Mouse (Mus musculus) hindbrain, embryonic 11.5 days (tissue): ENCODE data around the gene Zfp867. TPM values are rescaled to one million over a fixed set of nuclear protein-coding genes. Genes with fewer than 3 reads are reported as not detected.

Source experiments
- ATAC-seq: fragments of 200-750 bp; cut with Nextera tagmentation; 2 replicates; pipeline ENCODE4 v1.8.0; 2017; ENCODE audit warnings: mild to moderate bottlenecking, moderate TSS enrichment, moderate library complexity; ENCODE audit not compliant: low FRiP score
- DNase-seq: peaks from one replicate; pipeline ENCODE4 v3.0.0-alpha.2; 2015; ENCODE audit warnings: low spot score
- H3K27ac ChIP-seq: fragments of 300-500 bp; sonication (generic); 2 replicates; pipeline ENCODE4 v1.5.1; 2014; ENCODE audit warnings: mild to moderate bottlenecking, low read depth, low read length
- H3K27me3 ChIP-seq: fragments of 300-500 bp; sonication (generic); 2 replicates; pipeline ENCODE4 v1.6.1; 2014; ENCODE audit warnings: mild to moderate bottlenecking, low read length, moderate library complexity, mixed read lengths; ENCODE audit not compliant: control insufficient read depth, insufficient read depth
- H3K36me3 ChIP-seq: fragments of 300-500 bp; sonication (generic); 2 replicates; pipeline ENCODE4 v1.6.1; 2014; ENCODE audit warnings: mild to moderate bottlenecking, low read length, moderate library complexity, mixed read lengths; ENCODE audit not compliant: control insufficient read depth, insufficient read depth
- H3K4me1 ChIP-seq: fragments of 300-500 bp; sonication (generic); replicated peaks from 2 replicates; pipeline ENCODE4 v1.6.1; 2014; ENCODE audit warnings: low read length, mixed read lengths; ENCODE audit not compliant: control insufficient read depth, insufficient read depth
- H3K4me2 ChIP-seq: fragments of 300-500 bp; sonication (generic); replicated peaks from 2 replicates; pipeline ENCODE4 v1.6.1; 2014; ENCODE audit warnings: mild to moderate bottlenecking, low read depth, low read length
- H3K4me3 ChIP-seq: fragments of 300-500 bp; sonication (generic); 2 replicates; pipeline ENCODE4 v1.5.1; 2014; ENCODE audit warnings: low read depth, low read length
- H3K9ac ChIP-seq: fragments of 300-500 bp; sonication (generic); 2 replicates; pipeline ENCODE4 v1.6.1; 2014; ENCODE audit warnings: low read depth, low read length
- H3K9me3 ChIP-seq: fragments of 300-500 bp; sonication (generic); 2 replicates; pipeline ENCODE4 v1.6.1; 2016; ENCODE audit warnings: low read length; ENCODE audit not compliant: control insufficient read depth
- WGBS: fragments of 180-500 bp; shearing (Covaris S2); extraction: QIAGEN DNeasy Blood & Tissue Kit; methylation state at CpG from one replicate; pipeline ENCODE4 v1.1.7; 2014; 5-methylcytosine and 5-hydroxymethylcytosine counted together
- polyA plus RNA-seq: library from polyadenylated mRNA; unstranded; fragments of >200 nt; fragmentation: Nextera tagmentation; extraction: Ambion mirVana; gene quantifications from 2 replicates; pipeline ENCODE4 v1.2.1, GENCODE M21; 2014

The Zfp867 gene
- polyA plus RNA-seq, 1 experiment from 2014 or later, result 12.0 TPM

- Histone ChIP-seq H3K9ac (peak overlapping the region; percentile 74), H3K27ac (no peak overlapping the region), H3K4me1 (peaks cover 4% of the 10 kb centered on the region; the same call in 1 of the 2 replicates), H3K4me3 (peak overlapping the region; percentile 86), H3K27me3 (no peaks in the 10 kb centered on the region), H3K9me3 (no peaks in the 10 kb centered on the region), H3K36me3 (0 out of 2 replicates have a peak, but pooled peaks cover under 1% of the 10 kb centered on the region), H3K4me2 (peak overlapping the region; percentile 96)
- no peak for DNase-seq
- WGBS, result 2% methylated on average over 38 of the region's 38 CpGs
- ATAC-seq, result peak; percentile 68; the same call in 1 of the 2 replicates
Measured at GRCm38 (mm10) chr11:59450230-59450771, 22.0 kb downstream of the Zfp867 start.

- Histone ChIP-seq H3K27ac (peak within 1 kb of the TSS; percentile 42; the same call in 1 of the 2 replicates), H3K9ac (peak within 1 kb of the TSS; percentile 74), H3K9me3 (no peaks in the 10 kb centered on the region), H3K36me3 (no peaks in the 10 kb centered on the region), H3K27me3 (no peaks in the 10 kb centered on the region), H3K4me3 (peak within 1 kb of the TSS; percentile 86), H3K4me2 (peak within 1 kb of the TSS; percentile 96), H3K4me1 (peaks cover 4% of the 10 kb centered on the region; the same call in 1 of the 2 replicates)
- DNase-seq (peak; percentile 92), ATAC-seq (peak; percentile 91)
- under 1% methylated on average over 36 of the region's 40 CpGs for WGBS
Measured at GRCm38 (mm10) chr11:59449741-59450229, 22.5 kb downstream of the Zfp867 start, which contains the start of gene Jmjd4. Jmjd4 (plus strand) TSS chr11:59450045.

- Histone ChIP-seq H3K9me3 (no peaks in the 10 kb centered on the region), H3K36me3 (no peaks in the 10 kb centered on the region), H3K9ac (no peak overlapping the region), H3K27ac (no peak overlapping the region), H3K27me3 (no peaks in the 10 kb centered on the region), H3K4me1 (no peaks in the 10 kb centered on the region), H3K4me2 (no peak overlapping the region), H3K4me3 (no peak overlapping the region)
- no peak for DNase-seq
- no peak for ATAC-seq
Measured at GRCm38 (mm10) chr11:59443102-59443501, 29.2 kb downstream of the Zfp867 start.

- no peak overlapping the region for H3K9ac ChIP-seq
- H3K36me3 ChIP-seq, result peaks cover 7% of the 10 kb centered on the region; the same call in 1 of the 2 replicates
- no peak overlapping the region for H3K27ac ChIP-seq
- DNase-seq, result no peak
- no peak overlapping the region for H3K4me2 ChIP-seq
- no peaks in the 10 kb centered on the region for H3K27me3 ChIP-seq
- no peaks in the 10 kb centered on the region for H3K9me3 ChIP-seq
- WGBS, result 95% methylated on average over 12 of the region's 12 CpGs
- no peaks in the 10 kb centered on the region for H3K4me1 ChIP-seq
- ATAC-seq, result no peak
- H3K4me3 ChIP-seq, result no peak overlapping the region
Measured at GRCm38 (mm10) chr11:59437954-59438353, 34.3 kb downstream of the Zfp867 start.

- no peak overlapping the region for H3K4me2 ChIP-seq
- ATAC-seq, result no peak
- 80% methylated on average over 3 of the region's 3 CpGs for WGBS
- H3K4me3 ChIP-seq, result no peak overlapping the region
- H3K4me1 ChIP-seq, result no peaks in the 10 kb centered on the region
- no peak overlapping the region for H3K9ac ChIP-seq
- H3K9me3 ChIP-seq, result no peaks in the 10 kb centered on the region
- H3K27ac ChIP-seq, result no peak overlapping the region
- H3K27me3 ChIP-seq, result no peaks in the 10 kb centered on the region
- peaks cover 6% of the 10 kb centered on the region; the same call in 1 of the 2 replicates for H3K36me3 ChIP-seq
- no peak for DNase-seq
Measured at GRCm38 (mm10) chr11:59432261-59432660, 40.0 kb downstream of the Zfp867 start.

DNA sequence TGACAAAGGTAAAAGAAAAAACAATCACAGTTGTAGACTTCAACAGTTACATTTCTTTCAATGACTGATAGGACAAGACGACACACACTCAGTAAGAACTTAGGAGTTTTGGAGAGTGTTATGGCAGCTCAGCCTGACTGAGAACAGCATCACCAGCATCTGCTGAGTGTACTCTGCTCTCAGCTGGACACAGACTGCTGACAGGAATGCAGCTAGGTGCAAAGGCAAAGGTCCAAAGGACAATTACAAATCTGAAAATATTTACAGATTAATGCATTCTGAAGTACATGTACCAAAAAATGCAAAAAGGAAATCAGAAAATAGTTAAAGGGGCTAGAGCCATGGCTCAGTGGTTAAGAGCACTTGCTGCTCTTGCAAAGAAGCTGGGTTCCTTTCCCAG, 42.3 kb downstream of the Zfp867 start:
- H3K4me3 ChIP-seq, result no peak overlapping the region
- no peak overlapping the region for H3K4me2 ChIP-seq
- H3K27ac ChIP-seq, result no peak overlapping the region
- no peaks in the 10 kb centered on the region for H3K27me3 ChIP-seq
- DNase-seq (no peak), ATAC-seq (no peak)
- 0 out of 2 replicates have a peak, but pooled peaks cover 3% of the 10 kb centered on the region for H3K36me3 ChIP-seq
- H3K9ac ChIP-seq, result no peak overlapping the region
- no peaks in the 10 kb centered on the region for H3K4me1 ChIP-seq
- 76% methylated on average over 1 of the region's 1 CpGs for WGBS
- H3K9me3 ChIP-seq, result no peaks in the 10 kb centered on the region

DNA sequence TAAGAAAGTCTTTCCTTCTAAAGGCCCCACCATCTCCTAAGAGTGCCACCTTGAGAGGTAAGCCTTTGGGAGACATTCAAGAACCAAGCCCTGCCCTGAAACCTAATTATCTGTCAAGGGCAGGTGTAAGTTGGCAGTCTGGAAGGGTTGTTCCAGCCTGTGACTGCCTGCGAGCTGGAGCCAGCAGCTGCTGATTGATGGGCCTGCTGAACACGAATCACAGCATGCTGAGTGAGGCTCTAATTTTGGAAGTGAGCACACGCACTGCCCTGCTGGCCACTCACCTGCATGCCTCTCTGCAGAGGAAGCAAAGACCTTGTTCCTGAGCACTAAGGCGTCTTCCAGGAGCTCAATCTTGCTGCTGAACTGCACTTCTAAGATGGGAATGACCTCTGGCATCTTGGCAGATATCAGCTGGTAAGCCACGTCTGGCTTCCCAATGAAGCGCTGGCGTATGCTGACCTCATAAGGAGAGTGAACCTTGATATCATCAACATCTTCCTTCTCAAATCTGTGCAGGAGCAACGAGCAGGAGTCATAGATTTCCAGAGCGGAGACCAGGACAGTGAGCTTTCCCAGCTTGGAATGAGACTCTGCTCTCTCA, 44.1 kb downstream of the Zfp867 start:
- H3K36me3 ChIP-seq, result 0 out of 2 replicates have a peak, but pooled peaks cover 3% of the 10 kb centered on the region
- ATAC-seq, result no peak
- 93% methylated on average over 9 of the region's 9 CpGs for WGBS

DNA sequence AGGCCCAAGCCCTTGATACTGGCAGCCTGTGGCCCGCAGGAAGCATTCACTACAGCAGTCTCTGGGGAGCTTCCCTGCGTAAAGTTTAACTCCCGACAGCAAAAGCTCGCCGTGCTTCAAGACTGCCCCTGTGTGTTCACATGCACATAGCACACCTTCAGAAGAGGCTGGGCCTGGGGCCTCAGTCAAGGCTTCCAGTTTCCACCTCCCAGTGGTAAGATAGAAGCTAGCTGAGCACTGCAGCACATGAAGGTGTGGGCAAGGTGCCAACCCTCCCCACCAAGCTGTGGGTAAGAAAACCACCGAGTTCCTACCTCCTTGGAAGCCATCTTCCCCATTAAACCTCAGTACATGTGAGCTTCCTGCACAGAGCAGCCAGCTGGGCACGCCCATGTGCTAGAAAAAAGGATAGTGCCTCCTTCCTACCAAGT, 46.6 kb downstream of the Zfp867 start:
- H3K4me3 ChIP-seq, result no peak overlapping the region
- H3K4me2 ChIP-seq, result no peak overlapping the region
- DNase-seq (no peak), ATAC-seq (no peak)
- no peaks in the 10 kb centered on the region for H3K27me3 ChIP-seq
- H3K36me3 ChIP-seq, result 0 out of 2 replicates have a peak, but pooled peaks cover 6% of the 10 kb centered on the region
- 71% methylated on average over 7 of the region's 7 CpGs for WGBS
- no peaks in the 10 kb centered on the region for H3K4me1 ChIP-seq
- no peak overlapping the region for H3K27ac ChIP-seq
- no peak overlapping the region for H3K9ac ChIP-seq
- H3K9me3 ChIP-seq, result no peaks in the 10 kb centered on the region

More for the DNA sequence above, 44.1 kb downstream of the Zfp867 start:
- H3K9me3 ChIP-seq, result no peaks in the 10 kb centered on the region
- H3K9ac ChIP-seq, result no peak overlapping the region
- DNase-seq, result no peak
- H3K4me1 ChIP-seq, result no peaks in the 10 kb centered on the region
- no peak overlapping the region for H3K4me3 ChIP-seq
- H3K27me3 ChIP-seq, result no peaks in the 10 kb centered on the region
- H3K27ac ChIP-seq, result no peak overlapping the region
- H3K4me2 ChIP-seq, result no peak overlapping the region
